Mouse (Mus musculus) left cerebral cortex, adult 2 months (tissue): ENCODE results near the gene Nup43. TPM values are rescaled to one million over a fixed set of nuclear protein-coding genes. Genes with fewer than 3 reads are reported as not detected.

Source experiments
- DNase-seq, 2 experiments: peaks; one replicate each; pipeline ENCODE4 v3.0.0; 2021 to 2022; ENCODE audit warnings: low spot score in 2 of 2, mixed read lengths in 1 of 2; ENCODE audit errors: extremely low spot score in 1 of 2
- H3K27ac ChIP-seq: fragments of 200-600 bp; 2 replicates; pipeline ENCODE4 v1.8.1; 2022
- H3K4me3 ChIP-seq: fragments of 200-600 bp; 2 replicates; pipeline ENCODE4 v1.8.1; 2022
- CTCF ChIP-seq: fragments of 200-600 bp; IDR thresholded peaks from 2 replicates; pipeline ENCODE4 v1.8.1; 2022; ENCODE audit warnings: antibody characterized with exemption, mild to moderate bottlenecking, moderate library complexity
- intact Hi-C: fragments of 180-260 bp; cut with DNase I; formaldehyde crosslinking; loops from one replicate; pipeline ENCODE4 v1.15.1; 2025
- total RNA-seq, 2 experiments: library from RNA; stranded (reverse); gene quantifications; 2 replicates each; pipeline ENCODE4 v1.2.3; 2021

Nup43 gene
- total RNA-seq, 2 experiments from 2014 or later: 5.2 to 5.6 TPM

DNA sequence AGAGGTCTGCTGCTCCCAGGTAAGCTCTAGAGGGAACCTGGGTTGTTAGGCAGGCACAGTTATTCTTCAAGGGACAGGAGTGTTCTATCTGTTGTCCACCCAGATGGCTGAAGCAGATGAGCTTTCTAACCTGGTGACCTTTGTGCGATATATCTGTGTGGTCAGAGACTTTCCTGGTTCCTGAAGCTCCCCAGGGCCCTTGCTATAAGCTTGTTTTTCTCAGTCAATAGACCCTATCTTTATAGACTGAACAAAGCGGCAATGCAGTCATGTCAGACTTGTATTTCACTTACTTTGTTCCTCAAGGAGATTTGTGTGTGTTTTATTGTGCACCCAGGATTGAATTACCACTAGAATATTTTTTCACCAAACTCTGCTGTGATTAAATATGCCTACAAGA, 16.2 kb upstream of the Nup43 start:
- Histone ChIP-seq H3K4me3 (no peak overlapping the region), H3K27ac (no peak overlapping the region)
- intact Hi-C loops: no loop called here
- no peak for TF ChIP-seq CTCF
- DNase-seq: no peak

DNA sequence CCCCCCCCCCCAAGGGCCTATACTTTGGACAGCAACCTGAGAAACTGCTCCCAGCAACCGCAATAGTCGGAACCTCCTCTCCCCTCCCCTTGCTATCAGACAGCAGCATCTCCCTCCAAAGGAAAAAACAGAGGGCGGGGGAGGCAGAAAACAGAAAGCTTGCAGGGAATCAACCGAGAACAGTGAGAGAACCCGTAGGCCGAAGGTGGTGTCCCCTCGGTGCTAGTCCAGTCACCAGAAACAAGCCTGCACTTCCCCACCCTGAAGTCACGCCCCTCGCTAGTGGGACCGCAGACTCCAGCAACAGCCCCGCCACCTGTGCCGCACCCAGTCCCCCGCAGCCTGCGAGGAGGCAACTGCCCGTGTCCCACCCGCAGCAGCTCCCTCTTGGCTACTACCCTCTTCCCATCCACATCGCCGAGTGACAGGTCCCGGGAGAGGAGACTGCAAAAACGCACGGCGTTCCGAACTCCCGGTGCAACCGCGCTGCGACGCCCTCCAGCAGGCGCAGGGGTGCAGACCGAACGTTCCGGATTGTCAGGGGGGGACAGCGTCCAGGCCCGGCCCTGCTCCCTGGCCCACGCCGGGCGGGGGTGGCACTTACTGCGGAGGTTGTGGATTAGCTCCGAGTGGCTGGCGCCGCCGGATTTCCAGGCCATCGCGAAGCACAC, 4.7 kb upstream of the Nup43 start:
- DNase-seq: no peak
- H3K4me3 ChIP-seq: peak overlapping the region; percentile 86
- intact Hi-C loops: loop anchor here (1.0 to 5.0 kb wide), 3 partner anchors 19 to 450 kb away; partner anchors contain the start of genes Cnksr3, Lats1 and Pcmt1

DNA sequence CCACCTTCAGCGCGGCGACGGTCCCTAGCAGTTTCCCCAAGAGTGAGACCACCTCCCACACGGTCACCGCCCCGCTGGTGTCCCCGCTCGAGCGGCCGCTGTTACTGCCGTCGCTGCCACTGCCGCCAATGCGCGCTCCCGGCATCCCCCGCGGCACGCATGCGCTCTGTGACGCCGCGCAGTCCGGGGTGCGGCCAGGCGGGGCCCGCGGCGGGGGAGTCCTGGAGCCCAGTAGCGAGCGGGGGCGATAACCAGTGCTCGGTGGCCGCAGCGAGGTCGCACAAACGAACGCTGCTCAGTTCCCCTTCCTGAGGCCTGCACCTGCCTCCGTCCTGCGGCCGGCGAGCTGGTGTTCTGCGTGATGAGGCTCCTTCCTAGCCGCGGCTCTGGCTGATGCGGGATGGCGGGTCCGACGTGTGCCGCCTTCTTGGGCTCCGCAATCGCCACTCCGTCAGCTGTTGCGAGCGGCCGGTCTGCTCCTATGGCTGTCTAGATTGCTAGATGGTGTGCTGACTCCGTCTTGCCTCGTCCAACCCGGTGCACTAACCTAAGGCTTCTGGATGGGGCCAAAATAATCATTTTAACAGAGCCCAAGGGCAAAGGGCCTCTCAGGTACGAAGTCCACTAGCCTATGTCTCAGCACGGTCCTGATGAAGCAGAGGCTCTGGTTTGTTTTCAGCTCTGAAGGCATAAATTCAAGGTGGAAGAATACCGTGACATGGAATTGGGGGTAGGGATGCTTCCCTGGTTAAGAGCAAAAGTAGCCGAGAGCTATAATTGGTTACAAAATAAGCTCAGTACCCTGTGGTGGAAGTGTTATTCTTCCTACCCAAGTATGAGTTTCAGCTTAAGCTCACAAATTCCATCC, 3.9 kb upstream of the Nup43 start:
- intact Hi-C loops: loop anchor here (1.0 to 5.0 kb wide), 3 partner anchors 18 to 451 kb away; partner anchors contain the start of genes Cnksr3, Lats1 and Pcmt1
- TF ChIP-seq CTCF: no peak
- DNase-seq: peak; percentile 91 to 96
- Histone ChIP-seq H3K27ac (peak overlapping the region; percentile 94), H3K4me3 (peak overlapping the region; percentile 86)

More for the DNA sequence above, 4.7 kb upstream of the Nup43 start:
- H3K27ac ChIP-seq: peak overlapping the region; percentile 94
- TF ChIP-seq CTCF: no peak

DNA sequence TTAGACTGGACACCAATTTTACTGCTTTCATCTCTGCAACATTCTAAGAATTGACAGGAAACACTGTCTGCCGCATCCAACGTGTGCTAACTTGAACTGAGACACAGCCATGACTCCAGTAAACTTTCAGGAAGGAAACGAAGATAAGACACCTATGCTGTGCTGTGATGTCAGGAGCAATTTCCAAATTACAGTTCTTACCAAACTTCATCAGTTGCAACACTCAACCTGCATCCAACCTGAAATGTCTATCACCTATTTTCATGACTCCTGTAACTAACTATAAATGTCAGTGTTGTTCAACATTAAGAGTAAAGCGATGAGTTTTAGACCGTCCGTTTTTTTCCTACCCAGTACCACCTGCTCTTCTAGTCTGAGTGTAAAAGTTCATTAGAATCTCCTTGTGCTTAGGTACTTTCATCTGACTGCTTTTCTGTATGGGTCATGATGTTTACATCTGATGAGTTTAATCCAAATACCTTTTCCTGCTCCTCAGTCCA, 3.2 kb upstream of the Nup43 start:
- no peak for DNase-seq
- intact Hi-C loops: loop anchor here (5.0 kb wide), 2 partner anchors 118 to 452 kb away; partner anchors contain the start of gene Cnksr3
- Histone ChIP-seq H3K27ac (peak overlapping the region; percentile 94), H3K4me3 (peak overlapping the region; percentile 86)
- TF ChIP-seq CTCF: no peak

DNA sequence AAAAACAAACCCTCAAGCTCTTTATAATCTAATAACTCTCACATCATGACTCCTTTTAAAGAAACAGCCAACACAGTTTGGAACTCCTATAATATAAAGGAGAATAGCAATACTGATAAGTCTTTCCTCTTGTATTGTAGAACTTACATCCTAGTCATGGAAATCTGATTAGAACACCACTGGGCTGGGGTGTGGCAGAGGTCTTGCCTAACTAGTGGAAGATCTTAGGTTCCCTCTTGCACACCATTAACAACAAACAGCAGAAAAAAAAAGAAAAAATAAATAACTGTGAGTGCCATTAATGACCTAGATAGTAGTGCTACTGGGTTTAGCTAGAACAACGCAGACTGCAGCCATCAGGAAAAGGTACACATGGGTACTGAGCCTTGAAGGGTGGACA, 2.4 kb upstream of the Nup43 start:
- no peak for TF ChIP-seq CTCF
- Histone ChIP-seq H3K27ac (no peak overlapping the region), H3K4me3 (no peak overlapping the region)
- intact Hi-C loops: loop anchor here (5.0 kb wide), 2 partner anchors 117 to 453 kb away; partner anchors contain the start of gene Cnksr3
- no peak for DNase-seq

DNA sequence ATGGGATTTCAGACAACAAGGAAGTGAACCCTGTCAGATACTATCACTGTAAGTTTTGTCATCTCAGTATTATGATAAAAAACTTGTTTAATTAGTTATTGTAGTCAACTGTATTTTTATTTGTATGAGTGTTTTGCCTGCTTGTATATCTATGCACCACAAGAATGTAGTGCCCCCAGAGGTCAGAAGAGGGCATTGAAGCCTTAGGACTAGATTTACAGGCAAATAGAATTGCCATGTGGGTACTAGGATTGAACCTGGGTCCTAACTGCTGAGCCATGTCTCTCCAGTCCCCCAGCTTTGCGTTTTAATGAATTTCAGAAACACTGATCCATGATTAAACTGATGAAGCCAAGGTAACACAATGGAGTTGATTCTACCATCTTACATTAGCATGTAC, 6.4 kb downstream of the Nup43 start:
- intact Hi-C loops: no loop called here
- H3K4me3 ChIP-seq: no peak overlapping the region
- no peak for DNase-seq
- peak; percentile 57 for TF ChIP-seq CTCF
- no peak overlapping the region for H3K27ac ChIP-seq

DNA sequence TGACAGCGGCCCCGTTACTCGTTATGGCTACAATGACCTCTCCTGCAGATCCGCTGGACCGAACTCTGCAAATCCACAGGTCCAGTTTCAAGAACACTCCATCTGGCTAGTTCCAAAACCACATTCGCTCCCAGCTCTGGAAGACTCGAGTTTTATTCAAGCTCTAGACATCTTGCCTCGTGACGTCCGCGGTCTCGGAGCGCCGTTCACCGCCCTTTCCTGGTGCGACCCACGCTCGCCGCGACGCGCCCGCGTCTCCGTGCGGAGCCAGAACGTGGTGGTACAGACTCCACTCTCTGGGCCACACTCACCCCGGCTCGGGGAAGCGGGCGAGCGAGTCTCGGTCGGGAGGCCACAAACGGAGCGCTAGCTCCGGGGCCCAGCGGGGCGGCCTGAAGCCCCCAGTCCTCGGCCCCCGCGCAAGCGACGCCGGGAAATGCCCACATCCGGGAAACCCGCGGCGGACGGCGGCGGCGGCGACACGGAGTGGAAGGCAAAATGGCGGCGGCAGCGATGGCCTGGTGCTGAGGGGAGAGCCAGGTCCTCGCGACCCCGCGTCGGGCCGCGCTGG, 13.5 kb downstream of the Nup43 start, which contains the start of the genes Pcmt1 and Lats1:
TSS of gene Pcmt1 (minus strand) at position 406 of the 571 bp plus-strand sequence.
TSS of gene Lats1 (plus strand) at position 484 of the 571 bp plus-strand sequence.
- H3K4me3 ChIP-seq: peak within 1 kb of the TSS; percentile 93
- intact Hi-C loops: loop anchor here (1.0 kb wide), 1 partner anchor 18 kb away; no protein-coding TSS in a partner anchor
- peak within 1 kb of the TSS; percentile 98 for H3K27ac ChIP-seq
- peak; percentile 88 to 92 for DNase-seq
- no peak for TF ChIP-seq CTCF

DNA sequence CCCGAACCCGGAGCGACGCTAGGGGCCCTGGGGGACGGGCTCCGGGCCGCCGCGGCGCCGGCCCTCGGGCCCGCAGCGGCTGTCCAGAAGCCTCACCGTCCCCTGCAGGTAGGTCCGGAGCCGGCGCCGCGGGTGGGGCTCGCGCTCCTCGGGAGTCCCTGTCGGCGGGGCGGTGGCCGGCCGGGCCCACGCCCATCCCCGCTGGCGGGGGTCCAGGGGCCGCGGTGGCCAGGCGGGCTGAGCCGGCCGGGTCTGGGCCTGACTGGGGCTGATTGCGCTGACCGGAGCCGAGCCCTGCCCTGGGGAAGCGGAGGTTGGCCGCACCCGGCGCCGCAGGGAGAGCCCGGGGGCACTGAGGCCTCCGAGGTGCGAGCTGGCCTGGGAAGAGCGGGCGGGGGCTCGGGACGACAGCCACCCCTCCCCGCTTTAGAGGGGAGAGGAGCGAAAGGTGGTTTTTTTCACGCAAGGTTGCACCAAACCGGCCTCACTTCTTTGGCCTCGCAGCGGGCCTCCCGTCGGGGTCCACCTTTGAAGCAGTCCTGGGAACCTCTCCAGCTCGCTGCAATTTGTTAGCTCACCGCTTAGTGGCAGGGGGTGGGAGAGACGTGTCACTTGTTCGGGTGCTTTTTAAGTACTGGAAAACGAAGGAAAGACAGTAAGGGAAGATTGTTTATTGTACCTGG, 14.2 kb downstream of the Nup43 start:
- intact Hi-C loops: loop anchor here (1.0 kb wide), 1 partner anchor 18 kb away; no protein-coding TSS in a partner anchor
- Histone ChIP-seq H3K4me3 (peak overlapping the region; percentile 93), H3K27ac (peak overlapping the region; percentile 98)
- DNase-seq: peak; percentile 49 to 61
- peak; percentile 36 for TF ChIP-seq CTCF

DNA sequence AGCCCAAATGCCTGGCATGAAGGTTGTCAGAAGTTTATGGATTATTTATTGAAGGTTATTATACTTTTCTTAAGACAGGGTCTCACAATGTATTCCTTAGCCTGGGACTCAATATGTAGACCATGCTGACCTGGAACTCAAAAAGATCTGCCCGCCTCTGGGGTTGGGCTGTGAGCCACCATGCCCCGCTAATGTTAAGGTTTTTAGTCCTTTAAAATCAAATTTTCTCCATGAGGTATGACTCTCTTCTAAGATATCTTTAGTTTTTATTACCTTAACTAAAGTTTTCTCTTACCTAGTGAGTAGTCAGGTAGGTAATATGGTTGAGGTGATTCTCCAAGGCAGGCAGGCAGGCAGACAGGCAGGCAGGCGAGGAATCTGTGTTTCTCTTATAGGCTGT, 14.9 kb downstream of the Nup43 start:
- Histone ChIP-seq H3K27ac (no peak overlapping the region; the same call in 1 of the 2 replicates), H3K4me3 (peak overlapping the region; percentile 93)
- TF ChIP-seq CTCF: no peak
- intact Hi-C loops: no loop called here
- DNase-seq: no peak

DNA sequence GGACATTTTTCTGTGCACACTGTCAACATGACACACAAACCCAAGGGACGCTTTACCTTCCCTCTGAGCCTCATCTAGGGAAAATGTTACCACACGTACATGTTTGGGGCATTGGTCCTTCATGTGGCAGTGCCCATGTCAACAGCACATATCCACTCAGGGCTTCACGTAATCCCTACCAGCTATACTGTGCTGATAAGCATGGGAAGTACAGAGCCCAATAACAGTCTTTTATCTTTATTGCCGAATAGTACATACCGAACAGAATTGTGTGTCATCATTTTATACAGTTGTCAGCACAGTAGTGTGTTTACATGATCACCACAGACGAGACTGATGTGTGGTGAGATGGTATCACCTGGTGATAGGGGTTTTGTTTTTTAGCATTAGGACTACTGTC, 19.6 kb downstream of the Nup43 start:
- DNase-seq: no peak
- no peak overlapping the region for H3K4me3 ChIP-seq
- no peak overlapping the region for H3K27ac ChIP-seq
- intact Hi-C loops: no loop called here
- TF ChIP-seq CTCF: no peak

DNA sequence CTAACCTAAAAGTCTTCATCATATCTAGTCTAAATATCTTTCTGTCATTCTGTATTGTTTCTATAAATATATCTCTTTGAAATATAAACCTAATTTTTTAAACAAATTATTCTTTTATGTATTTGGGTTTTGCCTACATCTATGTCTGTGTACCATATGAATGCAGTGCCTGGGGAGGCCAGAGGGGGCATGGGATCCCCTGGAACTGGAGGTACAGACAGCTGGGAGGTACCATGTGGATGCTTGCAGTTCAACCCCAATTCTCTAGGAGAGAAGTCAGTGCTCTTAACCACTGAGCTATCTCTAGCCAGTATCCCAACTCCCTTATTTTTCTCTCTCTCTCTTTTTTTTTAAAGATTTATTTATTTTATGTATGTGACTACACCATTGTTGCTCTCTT, 28.0 kb downstream of the Nup43 start:
- no peak for DNase-seq
- no peak overlapping the region for H3K4me3 ChIP-seq
- TF ChIP-seq CTCF: no peak; the same call in none of the 2 replicates
- intact Hi-C loops: no loop called here
- no peak overlapping the region for H3K27ac ChIP-seq
